Mouse (Mus musculus): ENCODE data around the gene Arhgap1.

DNA sequence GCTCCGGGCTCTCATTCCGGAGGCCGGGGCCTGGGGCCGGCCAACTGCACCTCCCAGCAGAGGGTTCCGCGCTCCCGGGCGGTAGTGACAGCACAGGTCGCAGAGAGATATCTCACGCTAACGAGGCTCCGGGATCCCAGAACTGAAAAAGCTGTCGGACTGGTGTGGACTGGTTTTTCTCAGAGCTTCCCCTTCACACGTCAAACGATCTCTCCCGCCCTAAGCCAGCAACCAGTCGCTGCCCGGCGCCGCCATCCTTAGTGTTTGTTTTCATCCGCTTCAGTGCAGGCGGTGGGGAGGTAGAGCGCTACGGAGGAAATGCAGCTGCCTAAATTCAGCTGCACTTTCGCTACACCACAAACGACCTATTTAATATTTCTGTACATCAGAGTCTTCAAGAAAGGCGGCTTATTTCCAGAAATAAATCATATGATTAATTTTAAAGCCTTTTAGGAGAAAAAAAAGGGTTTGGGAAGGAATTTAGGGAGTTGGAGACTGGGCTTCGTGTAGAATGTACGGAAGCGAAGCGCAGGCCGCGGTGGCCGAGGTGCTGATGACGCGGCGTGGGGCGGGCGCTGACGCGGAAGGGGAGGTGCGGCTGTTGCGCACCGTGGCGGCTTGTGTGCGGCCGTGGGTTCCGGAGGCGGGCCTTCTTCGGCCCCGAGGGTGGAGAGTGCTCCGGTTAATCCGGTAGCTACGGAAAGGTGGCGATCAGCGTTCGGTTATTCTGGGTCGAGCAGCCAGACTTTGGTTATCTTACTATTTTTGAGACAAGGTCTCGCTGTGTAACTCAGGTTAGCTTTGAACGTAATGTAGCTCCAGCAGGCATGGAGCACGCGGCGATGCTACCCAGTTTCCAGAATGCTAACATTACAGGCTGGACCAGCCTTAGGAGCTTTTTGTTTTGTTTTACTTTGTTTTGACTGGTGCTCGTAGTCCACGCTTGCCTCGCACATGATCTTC is 60.9 kb downstream of the Arhgap1 start, which contains the start of the genes Atg13 and Harbi1:
- no peak for TF ChIP-seq CTCF (IDR thresholded peaks at IDR 0.05; ENCODE audit: low read depth, low read length)
- no peak for TF ChIP-seq GATA1 (IDR thresholded peaks at IDR 0.05; ENCODE audit: borderline replicate concordance, low read length)

Data from G1E (cell line).